Mouse (Mus musculus) subcutaneous adipose tissue, adult 2 months (tissue): ENCODE data around the gene Nme9. TPM values are rescaled to one million over a fixed set of nuclear protein-coding genes. Genes with fewer than 3 reads are reported as not detected.

Experiments
- polyA plus RNA-seq: library from polyadenylated mRNA; depleted of rRNA; stranded (reverse); fragments of >200 nt; gene quantifications from 2 replicates; pipeline ENCODE4 v1.2.3, GENCODE M21; 2012; ENCODE audit warnings: low replicate concordance; rRNA removed

Nme9 gene
- polyA plus RNA-seq, result not detected in 2 replicates

GRCm38 (mm10) chr9:99451161-99451560 lies at the start of gene Nme9:
TSS of gene Nme9 (plus strand) at chr9:99451475.

GRCm38 (mm10) chr9:99437031-99437764 lies 14.1 kb upstream of the Nme9 start, which contains the start of gene Mras:
TSS of gene Mras (minus strand) at chr9:99437381.

Other genes starting within 250 kb of the Nme9 start
- gene Faiml, start 214.2 kb upstream of the Nme9 start, polyA plus RNA-seq, result not detected in 2 replicates
- gene Cep70, start 208.1 kb upstream of the Nme9 start, polyA plus RNA-seq, result 3.6 and 10.4 TPM in 2 replicates
- 0.52 and 6.4 TPM in 2 replicates for gene Esyt3, start 92.9 kb upstream of the Nme9 start, polyA plus RNA-seq
- gene Mras, start 14.1 kb upstream of the Nme9 start, polyA plus RNA-seq, result 17.6 and 60.7 TPM in 2 replicates
- 14.3 and 15.9 TPM in 2 replicates for gene Armc8, start 117.4 kb downstream of the Nme9 start, polyA plus RNA-seq
- gene Dbr1, start 124.3 kb downstream of the Nme9 start, polyA plus RNA-seq, result 5.1 and 9.4 TPM in 2 replicates
- gene A4gnt, start 161.0 kb downstream of the Nme9 start, polyA plus RNA-seq, result not detected in 2 replicates
- 1.4 and 6.4 TPM in 2 replicates for gene Dzip1l, start 178.0 kb downstream of the Nme9 start, polyA plus RNA-seq